Mouse (Mus musculus) erythroblast, embryonic 14.5 days (primary cell): ENCODE results near the gene Foxred1. TPM values are rescaled to one million over a fixed set of nuclear protein-coding genes. Genes with fewer than 3 reads are reported as not detected.

Source experiments
- H3K27me3 ChIP-seq: 2 replicates; pipeline ENCODE4 v1.6.1; 2012; ENCODE audit warnings: inconsistent platforms; ENCODE audit not compliant: control insufficient read depth
- H3K36me3 ChIP-seq: 2 replicates; pipeline ENCODE4 v1.6.1; 2012; ENCODE audit warnings: mild to moderate bottlenecking, inconsistent platforms; ENCODE audit not compliant: control insufficient read depth
- H3K4me1 ChIP-seq: 2 replicates; pipeline ENCODE4 v1.6.1; 2012; ENCODE audit warnings: inconsistent platforms; ENCODE audit not compliant: control insufficient read depth
- H3K4me3 ChIP-seq: replicated peaks from 2 replicates; pipeline ENCODE3; 2012; ENCODE audit warnings: moderate library complexity, mild to moderate bottlenecking, inconsistent platforms
- H3K9me3 ChIP-seq: 2 replicates; pipeline ENCODE4 v1.6.1; 2012; ENCODE audit warnings: low read length, inconsistent platforms, mixed read lengths; ENCODE audit not compliant: control insufficient read depth
- GATA1 ChIP-seq: IDR thresholded peaks from 2 replicates; pipeline ENCODE4 v1.6.1; 2012; ENCODE audit warnings: low read length, inconsistent platforms, mixed read lengths
- TAL1 ChIP-seq: IDR thresholded peaks from 3 replicates; pipeline ENCODE4 v1.6.1; 2012; ENCODE audit warnings: low read length, inconsistent platforms, mixed read lengths
- polyA plus RNA-seq: library from polyadenylated mRNA; stranded (reverse); fragments of >175 nt; gene quantifications from 2 replicates; pipeline ENCODE4 v1.2.3, GENCODE M21; 2012

Gene Foxred1
- polyA plus RNA-seq, 1 experiment: 0.41 TPM

- Histone ChIP-seq H3K4me3 (no peak overlapping the region), H3K27me3 (no peaks in the 10 kb centered on the region), H3K4me1 (no peaks in the 10 kb centered on the region), H3K9me3 (no peaks in the 10 kb centered on the region), H3K36me3 (peaks cover 34% of the 10 kb centered on the region)
- TF ChIP-seq GATA1 (no peak), TAL1 (no peak)
Observed at GRCm38 (mm10) chr9:35223466-35223865, 12.6 kb upstream of the Foxred1 start.

GRCm38 (mm10) chr9:35217963-35218362 lies 7.1 kb upstream of the Foxred1 start:
- no peaks in the 10 kb centered on the region for H3K27me3 ChIP-seq
- no peaks in the 10 kb centered on the region for H3K4me1 ChIP-seq
- H3K9me3 ChIP-seq: no peaks in the 10 kb centered on the region
- no peak overlapping the region for H3K4me3 ChIP-seq
- TF ChIP-seq GATA1: no peak
- TF ChIP-seq TAL1: no peak
- H3K36me3 ChIP-seq: peaks cover 79% of the 10 kb centered on the region

DNA sequence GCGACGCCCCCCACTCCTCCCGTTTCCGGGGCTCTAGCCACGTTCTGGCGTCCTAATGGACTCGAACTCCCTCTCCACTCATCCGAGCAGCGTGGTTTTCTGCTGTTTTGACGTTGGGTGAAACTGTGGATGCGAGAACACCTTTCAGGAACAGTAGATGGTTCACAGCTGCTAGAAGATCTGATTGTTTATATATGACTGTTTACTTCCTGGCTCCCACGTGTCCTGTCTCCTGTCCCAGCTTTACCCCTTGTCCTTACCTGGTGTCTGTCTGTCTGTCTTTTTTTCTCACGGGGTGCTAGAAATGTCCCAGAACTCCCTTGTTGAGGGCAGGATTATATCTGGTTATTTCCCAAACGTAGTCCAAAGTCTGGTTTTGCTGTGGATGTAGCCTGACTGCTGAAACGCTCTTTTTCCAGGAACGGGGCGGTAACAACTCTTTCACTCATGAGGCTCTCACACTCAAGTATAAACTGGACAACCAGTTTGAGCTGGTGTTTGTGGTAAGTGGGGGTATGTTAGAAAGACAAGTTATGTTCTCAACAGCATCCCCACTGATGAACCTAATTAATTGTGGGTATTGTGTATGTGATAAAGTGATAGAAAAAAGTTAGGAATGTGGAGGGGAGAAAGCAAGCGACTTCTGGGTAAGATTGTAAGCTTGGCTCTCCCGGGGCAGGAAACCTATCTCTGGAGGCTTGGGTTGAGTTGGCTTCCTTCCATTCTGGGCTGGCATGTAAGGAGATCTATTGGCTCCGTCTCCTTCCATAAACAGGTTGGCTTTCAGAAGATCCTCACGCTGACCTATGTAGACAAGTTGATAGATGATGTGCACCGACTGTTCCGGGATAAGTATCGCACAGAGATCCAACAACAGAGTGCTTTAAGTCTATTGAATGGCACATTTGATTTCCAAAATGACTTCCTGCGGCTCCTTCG lies 987 bp upstream of the Foxred1 start:
- Histone ChIP-seq H3K4me1 (peaks cover 30% of the 10 kb centered on the region), H3K36me3 (peaks cover 72% of the 10 kb centered on the region)

DNA sequence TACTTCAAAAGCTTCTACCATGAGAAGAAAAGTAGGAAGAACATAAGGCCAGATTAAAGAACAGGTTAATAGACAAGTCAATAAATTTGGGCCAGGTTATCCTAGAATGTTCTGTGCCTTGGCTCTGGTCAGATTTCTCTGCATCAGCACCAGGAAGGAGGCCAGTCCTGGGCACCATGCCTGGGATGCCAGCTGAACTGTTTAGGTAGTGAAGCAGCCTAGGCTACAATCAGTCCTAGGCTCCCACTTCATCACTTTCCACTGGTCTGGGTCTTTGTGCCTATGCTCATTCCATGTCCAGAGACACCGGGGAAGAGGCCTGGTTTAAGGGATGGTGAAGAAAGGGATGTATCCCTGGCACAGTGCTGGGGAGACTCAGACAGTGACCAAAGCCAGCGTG lies 6.4 kb downstream of the Foxred1 start:
- no peak overlapping the region for H3K4me3 ChIP-seq
- H3K36me3 ChIP-seq: peaks cover 58% of the 10 kb centered on the region
- H3K9me3 ChIP-seq: peaks cover 3% of the 10 kb centered on the region; the same call in 1 of the 2 replicates
- no peaks in the 10 kb centered on the region for H3K27me3 ChIP-seq
- TF ChIP-seq TAL1: no peak
- no peak for TF ChIP-seq GATA1
- peaks cover 49% of the 10 kb centered on the region for H3K4me1 ChIP-seq

More for the DNA sequence above, 987 bp upstream of the Foxred1 start:
- Histone ChIP-seq H3K9me3 (no peaks in the 10 kb centered on the region), H3K4me3 (peak overlapping the region; percentile 97), H3K27me3 (no peaks in the 10 kb centered on the region)
- no peak for TF ChIP-seq GATA1

GRCm38 (mm10) chr9:35203536-35203935 lies 7.3 kb downstream of the Foxred1 start:
- peaks cover 50% of the 10 kb centered on the region for H3K4me1 ChIP-seq
- peaks cover 3% of the 10 kb centered on the region; the same call in 1 of the 2 replicates for H3K9me3 ChIP-seq
- peaks cover 51% of the 10 kb centered on the region for H3K36me3 ChIP-seq
- H3K4me3 ChIP-seq: no peak overlapping the region
- no peaks in the 10 kb centered on the region for H3K27me3 ChIP-seq
- TF ChIP-seq TAL1 (no peak), GATA1 (no peak)

DNA sequence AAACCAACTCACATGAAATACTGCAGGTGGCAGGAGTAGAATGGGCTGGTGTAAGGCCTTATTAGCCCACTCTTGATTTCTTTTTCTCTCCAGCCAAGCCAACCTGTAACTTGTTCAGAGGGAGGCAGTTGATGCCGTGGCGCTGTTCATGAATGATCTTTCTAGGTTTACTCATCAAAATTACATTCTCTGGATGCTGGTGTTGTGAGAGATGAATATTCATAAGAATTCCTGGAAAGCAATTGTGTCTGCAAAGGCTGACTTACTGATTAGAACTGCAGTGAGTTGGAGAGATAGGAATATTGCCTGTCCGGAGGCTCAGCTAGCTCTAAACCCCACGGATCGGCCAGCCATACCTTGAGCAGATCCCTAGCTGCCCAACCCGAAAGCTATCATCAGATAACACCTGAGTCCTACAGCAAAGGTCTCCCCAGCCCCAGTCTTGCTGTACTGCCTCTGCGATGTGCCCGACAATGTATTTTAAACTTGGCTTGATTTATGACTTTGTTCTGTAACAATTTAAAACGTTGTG lies 10.3 kb downstream of the Foxred1 start:
- no peaks in the 10 kb centered on the region for H3K27me3 ChIP-seq
- H3K4me1 ChIP-seq: peaks cover 55% of the 10 kb centered on the region

DNA sequence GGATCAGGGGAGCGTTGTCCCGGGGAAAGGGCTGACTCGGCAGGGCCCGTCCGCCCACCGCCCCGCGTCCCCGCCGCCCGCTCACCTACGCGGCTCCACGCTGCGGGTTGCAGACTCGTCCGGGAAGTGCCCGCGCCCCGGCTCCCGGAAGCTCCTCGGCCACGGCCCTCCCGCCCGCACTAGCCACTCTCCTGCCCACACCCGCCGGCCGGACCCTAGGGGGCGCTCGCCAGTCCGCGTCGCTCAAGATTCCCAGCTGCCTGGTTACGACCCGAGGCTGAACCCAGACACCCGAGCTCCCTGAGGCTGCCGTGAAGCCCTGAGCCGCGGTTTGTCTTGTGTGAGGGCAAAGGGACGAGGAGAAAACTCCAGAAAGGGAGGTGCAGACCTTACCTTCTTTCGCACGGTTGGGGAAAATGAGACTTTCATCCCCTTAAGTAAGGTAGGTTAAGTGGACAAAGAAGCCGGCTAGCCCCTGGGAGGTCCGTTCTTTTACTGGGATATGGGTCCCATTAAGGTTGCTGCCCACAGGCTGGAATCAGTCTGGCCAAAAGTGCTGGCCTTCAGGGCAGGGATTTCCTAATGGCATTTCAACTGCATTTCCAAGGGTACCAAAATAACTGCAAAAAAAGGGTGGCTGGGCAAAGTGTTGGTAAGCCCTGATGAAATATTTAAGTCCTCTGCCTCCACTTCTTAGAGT lies 10.9 kb downstream of the Foxred1 start, which contains the start of the genes Srpr and Tirap:
Gene Srpr (plus strand): TSS at position 404 of the 700 bp plus-strand sequence.
Gene Tirap (minus strand): TSS at position 520 of the 700 bp plus-strand sequence.
- Histone ChIP-seq H3K9me3 (no peaks in the 10 kb centered on the region), H3K4me3 (peak within 1 kb of the TSS; percentile 80), H3K36me3 (peaks cover 15% of the 10 kb centered on the region), H3K27me3 (no peaks in the 10 kb centered on the region), H3K4me1 (peaks cover 55% of the 10 kb centered on the region)
- no peak for TF ChIP-seq GATA1
- no peak for TF ChIP-seq TAL1

More for the DNA sequence above, 10.3 kb downstream of the Foxred1 start:
- peaks cover 21% of the 10 kb centered on the region for H3K36me3 ChIP-seq
- peak overlapping the region; percentile 80 for H3K4me3 ChIP-seq
- TF ChIP-seq GATA1: no peak
- H3K9me3 ChIP-seq: no peaks in the 10 kb centered on the region

GRCm38 (mm10) chr9:35198945-35199771 lies 11.7 kb downstream of the Foxred1 start:
- no peak for TF ChIP-seq TAL1
- TF ChIP-seq GATA1: no peak
- Histone ChIP-seq H3K36me3 (peaks cover 7% of the 10 kb centered on the region), H3K27me3 (no peaks in the 10 kb centered on the region), H3K4me3 (peak overlapping the region; percentile 80), H3K4me1 (peaks cover 52% of the 10 kb centered on the region), H3K9me3 (no peaks in the 10 kb centered on the region)
